Mouse (Mus musculus): ENCODE measurements around the gene Akt1s1. TPM values are rescaled to one million over a fixed set of nuclear protein-coding genes. Genes with fewer than 3 reads are reported as not detected.

Akt1s1 gene
- polyA plus RNA-seq (2012) = 873 and 930 TPM in 2 replicates

DNA sequence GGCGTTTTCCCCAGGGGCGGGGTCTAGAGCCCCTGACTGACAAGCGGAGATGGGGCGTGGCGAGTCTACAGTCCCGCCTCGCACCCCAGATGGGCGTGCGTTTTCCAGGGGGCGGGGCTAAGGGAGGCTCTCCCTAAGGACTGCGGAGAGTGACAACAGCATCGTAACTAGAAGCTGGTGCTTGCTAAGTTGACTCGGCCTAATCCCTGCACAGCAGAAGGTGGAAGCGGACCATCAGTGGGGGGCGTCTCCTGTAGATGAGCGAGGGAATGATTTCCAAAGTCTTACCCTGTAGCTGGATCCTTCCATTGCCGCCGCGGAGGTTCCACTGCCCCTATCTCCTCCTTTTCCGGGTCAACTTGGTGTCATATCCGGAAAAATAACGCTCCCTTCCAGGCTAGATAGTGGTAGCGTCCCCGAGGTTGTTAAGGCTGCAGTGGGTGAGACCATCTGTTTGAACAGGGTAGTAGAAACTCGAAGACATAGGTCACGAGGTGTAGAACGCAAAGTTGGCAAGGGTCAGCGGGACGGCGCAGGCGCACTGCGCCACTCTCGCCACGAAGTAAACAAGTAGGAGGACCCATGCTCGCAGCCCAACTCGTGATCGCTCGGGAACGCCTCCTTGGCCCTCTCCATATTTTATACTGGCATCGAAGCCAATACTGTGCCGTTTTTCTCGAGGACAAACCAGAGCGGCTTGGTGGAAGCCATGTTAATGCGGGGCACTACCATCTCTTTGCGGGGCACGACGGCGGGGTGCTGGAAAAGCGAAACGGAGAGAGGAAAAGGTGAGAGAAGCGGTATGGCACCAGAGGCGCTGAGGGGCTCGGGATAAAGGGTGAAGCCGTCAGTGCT, at the start of gene Akt1s1, which contains the start of gene Tbc1d17:
Akt1s1 (plus strand) TSS at position 431 of the 855 bp plus-strand sequence.
Tbc1d17 (minus strand) TSS at position 519 of the 855 bp plus-strand sequence.
- TF ChIP-seq GATA1 (IDR thresholded peaks at IDR 0.05; ENCODE audit: low read length) = no peak

DNA sequence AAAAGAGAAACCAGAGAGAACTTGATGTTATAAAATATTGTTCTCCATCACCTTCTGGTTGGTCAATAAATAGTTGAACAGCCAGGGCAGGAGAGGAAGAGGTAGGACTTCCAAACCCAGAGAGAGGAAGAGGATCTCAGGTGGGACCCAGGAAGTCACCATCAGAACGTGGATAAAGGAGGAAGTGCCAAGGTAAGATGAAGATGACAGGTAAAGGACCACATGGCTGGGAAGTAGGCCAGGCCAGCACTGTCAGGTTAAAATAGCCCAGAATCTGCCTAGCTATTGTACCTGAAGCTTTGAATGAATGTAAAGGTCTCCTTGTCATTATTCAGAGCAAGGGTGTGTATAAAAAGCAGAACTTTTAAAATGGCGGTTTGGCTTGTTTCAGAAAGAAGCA, 39.9 kb upstream of the Akt1s1 start:
- TF ChIP-seq GATA1 (IDR thresholded peaks at IDR 0.05; ENCODE audit: low read length) = no peak

DNA sequence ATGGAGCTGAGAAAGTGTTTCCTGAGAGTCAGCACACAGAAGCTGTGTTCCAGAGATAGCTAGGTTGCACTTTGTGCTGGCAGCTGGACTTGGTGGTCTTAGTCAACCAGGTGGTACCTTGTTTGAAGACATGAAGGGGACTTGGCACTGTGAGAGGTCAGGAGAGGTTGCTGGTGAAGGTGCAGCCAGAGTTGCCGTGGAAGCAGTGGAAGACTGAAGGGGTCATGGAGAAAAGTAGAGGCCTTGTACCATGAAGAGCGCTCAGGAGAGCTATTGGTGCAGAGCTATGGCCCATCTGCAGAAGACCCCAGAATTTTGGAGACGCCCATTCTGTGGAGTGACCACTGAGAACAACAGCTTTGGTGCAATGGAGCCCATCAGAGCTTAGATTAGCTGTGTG, 39.3 kb upstream of the Akt1s1 start:
- TF ChIP-seq GATA1 (IDR thresholded peaks at IDR 0.05; ENCODE audit: low read length) = no peak

DNA sequence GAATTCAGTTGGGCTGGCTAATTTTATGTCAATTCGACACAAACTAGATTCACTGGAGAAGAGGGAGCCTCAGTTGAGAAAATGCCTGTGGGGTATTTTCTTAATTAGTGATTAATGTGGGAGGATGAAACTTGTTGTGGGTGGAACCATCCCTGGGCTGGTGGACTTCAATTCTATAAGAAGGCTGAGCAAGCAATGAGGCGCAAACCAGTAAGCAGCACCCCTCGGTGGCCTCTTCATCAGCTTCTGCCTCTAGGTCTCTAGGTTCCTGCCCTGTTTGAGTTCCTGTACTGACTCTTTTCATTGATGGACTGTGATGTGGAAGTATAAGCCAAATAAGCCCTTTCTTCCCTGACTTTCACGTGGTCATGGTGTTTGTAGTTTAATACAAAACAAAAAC, 38.4 kb upstream of the Akt1s1 start:
- TF ChIP-seq GATA1 (IDR thresholded peaks at IDR 0.05; ENCODE audit: low read length) = no peak

DNA sequence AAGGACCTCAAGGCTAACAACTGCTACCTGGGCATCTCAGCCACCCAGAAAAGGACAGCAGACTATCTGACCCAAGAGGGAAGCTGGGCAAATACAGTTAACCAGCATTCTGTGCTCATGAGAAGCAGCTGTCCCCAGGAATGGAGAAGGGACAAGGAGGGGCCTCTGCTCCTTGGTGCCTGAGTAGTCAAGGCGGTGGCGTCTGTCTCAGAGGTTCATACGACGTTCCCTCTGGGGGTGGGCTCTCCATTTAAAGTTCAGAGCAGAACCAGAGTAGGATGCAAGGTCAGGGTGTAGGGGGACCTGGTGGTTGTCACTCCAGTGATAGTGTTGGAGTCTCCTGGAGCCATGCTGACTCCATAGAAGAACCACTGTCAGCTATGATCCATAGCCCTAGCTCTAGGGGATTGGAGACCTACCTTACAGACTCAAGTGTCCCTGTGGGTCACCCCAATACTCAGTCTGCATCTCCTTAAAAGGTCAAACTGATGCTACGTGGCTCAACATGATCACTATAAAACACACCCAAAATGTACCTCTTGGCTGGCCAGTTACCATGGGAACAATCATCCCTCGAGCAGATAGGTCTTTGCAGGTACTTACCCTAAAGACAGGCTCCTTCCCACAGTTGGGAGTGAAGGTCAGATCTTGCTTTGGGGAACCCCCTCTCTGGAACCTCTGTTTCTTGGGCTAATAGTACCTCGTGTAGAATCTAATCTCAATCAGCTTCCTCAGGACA, 37.8 kb upstream of the Akt1s1 start:
- no peak for TF ChIP-seq GATA1 (IDR thresholded peaks at IDR 0.05; ENCODE audit: low read length)

DNA sequence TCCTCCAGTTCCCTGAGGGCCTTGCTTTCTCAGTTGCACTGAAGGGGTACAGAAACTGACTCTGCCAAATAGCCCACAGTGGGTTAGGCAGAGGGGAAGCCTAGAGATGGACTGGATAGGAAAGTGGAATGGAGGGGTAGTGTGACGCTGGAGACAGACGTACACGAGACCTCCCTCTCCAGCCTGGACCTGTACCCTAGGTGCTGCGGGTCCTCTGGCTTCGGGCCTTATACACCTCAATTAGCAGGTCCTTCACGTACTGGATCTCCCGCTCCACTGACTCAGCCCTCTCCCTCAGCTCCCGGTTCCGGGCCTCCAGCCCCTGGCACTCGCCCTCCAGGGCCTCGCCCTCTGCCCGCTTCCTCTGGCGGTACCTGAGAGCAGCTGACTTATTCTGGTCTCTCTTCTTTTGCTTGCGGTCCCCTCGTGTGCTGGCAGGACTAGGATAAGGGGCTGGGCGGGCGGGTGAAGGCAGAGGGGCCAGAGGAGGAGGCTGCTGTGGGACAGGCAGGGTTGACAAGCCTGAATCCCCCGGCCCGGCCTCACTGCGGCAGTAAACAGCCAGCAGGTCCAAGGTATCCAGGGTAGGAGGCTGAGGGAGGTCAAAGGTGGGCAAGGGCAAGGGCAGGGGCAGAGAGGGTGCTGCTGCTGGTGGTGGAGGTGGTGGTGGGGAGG, 36.0 kb upstream of the Akt1s1 start:
- no peak for TF ChIP-seq GATA1 (IDR thresholded peaks at IDR 0.05; ENCODE audit: low read length)

DNA sequence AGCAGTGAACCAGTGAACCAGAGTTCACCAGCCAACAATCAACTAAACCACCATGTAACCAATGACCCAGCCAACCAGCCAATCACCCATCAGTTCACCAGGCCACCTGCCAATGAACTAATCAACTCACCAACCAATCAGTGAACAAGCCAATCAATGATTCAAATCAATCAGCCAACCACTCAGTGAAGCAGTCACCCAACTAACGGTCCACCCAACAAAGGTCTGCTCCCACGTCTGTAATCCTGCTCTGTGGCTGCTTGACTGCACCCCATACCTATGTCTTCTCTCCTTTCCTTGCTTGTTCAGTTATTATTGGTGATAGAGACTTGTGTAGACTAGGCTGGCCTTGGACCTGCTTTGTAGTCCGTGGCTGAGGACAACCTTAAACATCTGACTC, 34.8 kb upstream of the Akt1s1 start:
- TF ChIP-seq GATA1 (IDR thresholded peaks at IDR 0.05; ENCODE audit: low read length) = no peak

DNA sequence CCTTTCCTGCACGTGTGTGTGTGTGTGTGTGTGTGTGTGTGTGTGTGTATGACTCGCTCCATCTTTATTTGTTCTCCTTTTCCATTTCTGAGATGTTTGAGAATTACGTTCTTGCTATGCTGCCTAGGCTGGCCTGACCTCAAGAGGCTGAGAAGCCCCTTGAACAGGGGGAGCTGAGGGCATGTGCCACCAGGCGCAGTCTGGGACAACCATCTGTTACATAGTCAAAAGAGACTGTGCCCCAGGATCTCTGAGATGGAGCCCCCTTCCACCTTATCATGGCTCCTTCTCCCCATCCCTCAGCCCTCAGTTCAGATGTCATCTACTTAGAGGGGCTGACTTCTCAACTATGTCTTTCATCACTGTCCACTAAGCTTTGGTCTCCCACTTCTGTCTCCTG, 34.4 kb upstream of the Akt1s1 start:
- TF ChIP-seq GATA1 (IDR thresholded peaks at IDR 0.05; ENCODE audit: low read length) = no peak

DNA sequence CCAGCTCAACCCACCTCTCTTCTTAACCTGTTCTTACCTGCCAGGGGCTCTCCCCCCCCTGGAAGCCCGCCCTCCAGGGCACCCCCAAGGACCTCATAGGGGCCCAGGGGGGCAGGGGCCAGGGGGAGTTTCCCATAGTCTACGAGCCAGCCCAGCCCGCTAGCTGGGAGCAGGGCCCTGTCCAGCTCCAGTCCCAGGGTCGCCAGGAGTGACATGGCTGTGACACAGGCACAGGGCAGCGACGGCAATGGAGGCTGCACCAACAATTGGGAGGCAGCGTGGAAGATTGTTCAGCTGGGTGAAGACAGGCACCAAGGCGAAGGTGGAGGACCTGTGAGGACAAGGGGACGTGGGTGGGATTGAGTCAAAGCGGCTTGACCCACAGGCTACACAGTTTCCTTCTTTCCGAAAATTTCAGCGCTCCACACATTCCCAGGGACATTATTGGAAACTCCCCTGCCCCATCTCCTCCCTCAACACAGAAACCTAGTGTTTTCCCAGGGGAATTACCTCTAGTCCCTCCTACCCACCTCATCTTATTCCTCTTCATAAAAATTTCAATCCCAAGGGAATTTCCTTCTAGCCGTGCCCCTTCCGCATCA, 33.7 kb upstream of the Akt1s1 start:
- TF ChIP-seq GATA1 (IDR thresholded peaks at IDR 0.05; ENCODE audit: low read length) = no peak

DNA sequence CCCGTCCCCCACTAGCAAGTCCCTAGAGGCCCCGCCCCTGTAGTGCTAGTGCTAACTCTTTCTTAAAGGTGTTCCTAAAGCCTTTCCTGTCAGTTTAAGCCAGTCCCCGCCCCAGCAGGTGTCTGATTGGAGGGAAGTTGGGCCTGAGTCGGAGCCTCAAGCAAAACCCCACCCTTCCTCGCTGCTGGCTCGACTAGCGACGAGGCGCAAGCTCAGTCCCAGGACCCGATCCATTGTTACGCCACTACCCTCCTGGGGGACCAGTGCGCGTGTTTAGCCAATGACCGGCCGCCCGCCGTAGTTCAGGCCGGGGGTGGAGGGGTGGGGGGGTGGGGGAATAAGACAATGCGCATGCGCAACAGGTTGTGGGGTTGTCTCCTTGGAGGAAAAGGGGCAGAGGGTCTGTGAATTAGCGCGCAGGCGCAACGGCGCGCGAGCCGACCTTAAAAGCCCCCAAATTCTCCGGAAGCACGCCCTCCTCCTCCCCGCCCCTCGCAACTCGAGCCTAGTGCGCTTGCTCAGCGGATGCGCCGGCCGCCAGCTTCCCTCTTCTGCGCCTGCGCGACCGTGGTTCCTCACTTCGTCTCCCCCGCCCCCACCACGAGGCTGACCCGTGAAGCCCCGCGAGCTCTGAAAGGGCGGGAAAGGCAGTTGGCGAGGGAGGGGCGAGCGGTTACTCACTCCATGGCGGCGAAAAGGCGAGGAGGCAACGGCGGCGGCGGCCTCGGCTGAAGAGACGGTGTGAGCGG, 32.9 kb upstream of the Akt1s1 start, which contains the start of the genes Nup62 and Il4i1:
Nup62 (plus strand) TSS at position 368 of the 749 bp plus-strand sequence.
Il4i1 (plus strand) TSS at position 667 of the 749 bp plus-strand sequence.
- TF ChIP-seq GATA1 (IDR thresholded peaks at IDR 0.05; ENCODE audit: low read length) = no peak

DNA sequence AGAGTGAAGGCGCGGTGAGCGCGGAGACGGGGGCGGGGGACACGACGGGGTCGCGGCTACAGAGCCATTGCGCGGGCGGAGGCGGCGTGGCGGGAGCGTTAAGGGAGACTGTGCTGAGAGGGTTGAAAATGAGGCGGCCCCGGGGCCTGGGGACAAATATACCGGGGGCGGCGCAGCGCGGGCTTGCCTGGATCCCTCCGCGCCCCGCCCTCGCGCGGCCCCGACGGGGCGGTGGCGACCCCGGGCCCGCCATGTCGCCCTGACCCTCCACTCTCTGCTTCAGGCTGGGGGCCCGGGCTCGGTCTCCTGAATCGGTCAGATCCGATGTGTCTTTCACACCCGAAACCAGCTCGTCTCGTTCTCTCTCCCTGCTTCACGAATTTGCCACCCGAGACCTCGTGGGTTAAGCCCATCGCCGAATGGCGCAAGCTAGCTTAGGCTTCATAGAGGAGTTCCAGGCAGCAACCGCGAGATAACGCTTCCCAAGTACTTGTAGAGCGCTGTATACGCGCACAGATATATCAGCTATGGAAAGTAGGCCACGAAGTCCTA, 32.2 kb upstream of the Akt1s1 start, which contains the start of gene Atf5:
Atf5 (minus strand) TSS at position 189 of the 552 bp plus-strand sequence.
- no peak for TF ChIP-seq GATA1 (IDR thresholded peaks at IDR 0.05; ENCODE audit: low read length)

DNA sequence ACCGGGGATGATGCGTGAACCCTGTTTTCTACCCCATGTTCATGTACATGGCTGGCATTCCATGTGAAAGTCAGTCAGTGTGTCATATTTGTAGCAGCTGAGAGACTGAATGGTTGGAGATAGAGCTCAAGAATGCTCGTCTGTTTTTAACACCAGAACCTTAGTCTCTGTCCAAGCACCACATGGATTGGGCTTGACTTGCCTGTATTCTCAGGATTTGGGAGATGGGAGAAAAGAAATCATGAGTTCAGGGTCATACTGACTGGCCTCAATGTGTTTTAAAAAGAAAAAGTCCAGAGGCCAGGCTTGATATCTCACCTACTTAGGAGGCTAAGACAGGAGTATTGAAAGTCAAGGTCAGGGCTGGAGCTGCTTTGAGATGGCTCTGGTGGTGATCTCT, 31.4 kb upstream of the Akt1s1 start:
- TF ChIP-seq GATA1 (IDR thresholded peaks at IDR 0.05; ENCODE audit: low read length) = no peak

DNA sequence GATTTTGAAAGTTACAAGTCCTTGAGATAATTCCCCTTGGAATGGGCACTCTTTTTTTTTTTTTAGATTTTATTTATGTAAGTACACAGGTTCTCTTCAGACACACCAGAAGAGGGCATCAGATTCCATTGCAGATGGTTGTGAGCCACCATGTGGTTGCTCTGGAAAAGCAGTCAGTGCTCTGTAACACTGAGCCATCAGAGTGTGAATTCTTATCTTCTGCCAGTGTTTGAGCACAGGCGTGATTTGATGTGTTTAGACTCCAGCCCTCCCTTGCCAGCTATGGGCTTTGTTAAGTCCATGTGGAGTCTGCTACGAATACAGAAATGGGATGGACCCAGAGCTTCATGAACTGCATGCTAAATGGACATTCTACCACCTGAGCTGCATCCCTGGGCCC, 30.6 kb upstream of the Akt1s1 start:
- no peak for TF ChIP-seq GATA1 (IDR thresholded peaks at IDR 0.05; ENCODE audit: low read length)

DNA sequence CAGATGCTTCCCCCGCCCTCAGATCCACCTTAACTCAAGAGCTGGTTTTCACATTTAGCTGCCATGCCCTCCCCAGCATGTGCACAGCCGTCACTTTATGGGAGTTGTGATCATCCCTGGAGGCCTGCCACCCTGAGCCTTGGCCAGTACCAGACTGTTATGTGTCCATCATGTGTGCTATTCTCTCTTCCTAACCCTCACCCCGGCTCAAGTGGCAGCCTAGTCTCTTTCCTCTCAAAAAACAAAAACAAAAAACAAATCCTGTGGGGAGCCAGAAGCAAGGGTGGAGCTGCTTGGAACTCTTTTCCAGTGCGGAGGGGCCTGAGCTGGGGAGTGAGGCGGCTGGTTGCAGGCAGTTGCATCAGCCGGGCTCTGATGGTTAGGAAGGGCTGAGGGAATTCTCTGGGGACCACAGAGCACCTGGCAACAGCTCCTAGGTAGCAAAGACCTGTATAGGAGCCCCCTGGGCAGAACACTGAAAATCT, 30.0 kb upstream of the Akt1s1 start:
- TF ChIP-seq GATA1 (IDR thresholded peaks at IDR 0.05; ENCODE audit: low read length) = no peak

Measured in G1E-ER4 (cell line).